Mouse (Mus musculus): ENCODE measurements around the gene Cyth1. TPM values are rescaled to one million over a fixed set of nuclear protein-coding genes. Genes with fewer than 3 reads are reported as not detected.

The Cyth1 gene
- total and polyA plus RNA-seq, 3 experiments = 13.2 to 13.6 TPM; not detected in 1

GRCm38 (mm10) chr11:118289999-118290889 is 41.9 kb upstream of the Cyth1 start, which contains the start of gene Usp36 (continued):
- TF ChIP-seq USF1 (IDR thresholded peaks at IDR 0.05; ENCODE audit: low read depth, low read length) = peak; percentile 88
- TF ChIP-seq MAZ (IDR thresholded peaks at IDR 0.05; ENCODE audit: low read depth, low read length) = peak; percentile 75
- peak; percentile 100 for TF ChIP-seq MXI1 (IDR thresholded peaks at IDR 0.05; ENCODE audit: low read depth, low read length)
- peak; percentile 61; the same call in 1 of the 2 replicates for TF ChIP-seq KAT2A (conservative IDR thresholded peaks at IDR 0.05; ENCODE audit: low read depth, low read length)
- no peak for TF ChIP-seq TAL1 (IDR thresholded peaks at IDR 0.05; ENCODE audit: low read length)
- no peak for TF ChIP-seq JUND (IDR thresholded peaks at IDR 0.05; ENCODE audit: low read depth, low read length)
- TF ChIP-seq ELF1 (IDR thresholded peaks at IDR 0.05; ENCODE audit: low read depth, low read length) = peak; percentile 90
- no peak for TF ChIP-seq ZKSCAN1 (IDR thresholded peaks at IDR 0.05; ENCODE audit: low read depth, low read length)
- no peak for TF ChIP-seq CHD1 (IDR thresholded peaks at IDR 0.05; ENCODE audit: low read depth, low read length)
- TF ChIP-seq ZC3H11A (IDR thresholded peaks at IDR 0.05; ENCODE audit: low read depth, low read length) = no peak
- TF ChIP-seq SIN3A (IDR thresholded peaks at IDR 0.05; ENCODE audit: low read length) = peak; percentile 100
- no peak for TF ChIP-seq MAFK (IDR thresholded peaks at IDR 0.05; ENCODE audit: borderline replicate concordance, low read depth, low read length)
- TF ChIP-seq ETS1 (IDR thresholded peaks at IDR 0.05; ENCODE audit: low read depth, low read length) = peak; percentile 98
- TF ChIP-seq RCOR1 (IDR thresholded peaks at IDR 0.05; ENCODE audit: low read depth, low read length) = no peak
- 0 out of 2 replicates have a peak, but pooled peaks have one; percentile 14 for TF ChIP-seq MYB (IDR thresholded peaks at IDR 0.05; ENCODE audit: low read depth, low read length)
- TF ChIP-seq HCFC1 (IDR thresholded peaks at IDR 0.05; ENCODE audit: low read depth, low read length) = peak; percentile 91
- TF ChIP-seq MAX (IDR thresholded peaks at IDR 0.05; ENCODE audit: low read length) = peak; percentile 99
- TF ChIP-seq UBTF (IDR thresholded peaks at IDR 0.05; ENCODE audit: borderline replicate concordance, insufficient read depth, low read depth, low read length) = peak; percentile 27; the same call in 1 of the 2 replicates

- Histone ChIP-seq H3K9ac (ENCODE audit: control insufficient read depth, low read depth, low read length, poor library complexity, severe bottlenecking) (peak overlapping the region; percentile 90), H3K79me2 (ENCODE audit: control insufficient read depth, insufficient read depth, low read length, poor library complexity) (peaks cover 30% of the 10 kb centered on the region), H3K4me1 (ENCODE audit: control insufficient read depth in 1 of 2, insufficient read depth in 2 of 2, low read length in 2 of 2) (peaks cover 0 to 14% of the 10 kb centered on the region in 2 experiments; a peak in 2 of 4 replicates), H3K27ac (ENCODE audit: control insufficient read depth, low read depth, low read length) (peak overlapping the region; percentile 63), H3K27me3 (ENCODE audit: control insufficient read depth in 1 of 2, insufficient read depth in 2 of 2, low read length in 2 of 2) (peaks cover 0 to 9% of the 10 kb centered on the region in 2 experiments; a peak in 2 of 4 replicates), H3K9me3 (replicated peaks; ENCODE audit: insufficient read depth, low read length) (no peaks in the 10 kb centered on the region), H3K4me3 (ENCODE audit: control insufficient read depth in 1 of 2, insufficient read depth in 1 of 2, low read depth in 2 of 2, low read length in 2 of 2) (peak overlapping the region; percentile 84 to 91), H3K36me3 (ENCODE audit: control insufficient read depth in 1 of 2, insufficient read depth in 2 of 2, low read length in 2 of 2) (peaks cover 0 to 11% of the 10 kb centered on the region in 2 experiments; a peak in 2 of 4 replicates)
- peak; percentile 2; the same call in 1 of the 2 replicates for TF ChIP-seq SMC3 (IDR thresholded peaks at IDR 0.05; ENCODE audit: low read depth, low read length)
- no peak for TF ChIP-seq ZKSCAN1 (IDR thresholded peaks at IDR 0.05; ENCODE audit: low read depth, low read length)
- TF ChIP-seq EP300 (IDR thresholded peaks at IDR 0.05; ENCODE audit: low read depth in 1 of 2, low read length in 2 of 2) = 0 out of 4 replicates have a peak, but pooled peaks of 1 of the 2 experiments have one; percentile 7
- no peak for DNase-seq (ENCODE audit: low read depth, low spot score)
These were observed 41.2 kb upstream of the Cyth1 start for GRCm38 (mm10) chr11:118289562-118289961.

Data from MEL (cell line).